Mouse (Mus musculus): ENCODE results near the gene Mtor.

Gene Mtor

GRCm38 (mm10) chr4:148448179-148448852, at the start of gene Mtor:
Gene Mtor (plus strand): TSS chr4:148448611.
- peak; percentile 99 for DNase-seq (ENCODE audit: low read depth, low spot score)

GRCm38 (mm10) chr4:148399437-148400094, 48.8 kb upstream of the Mtor start:
- no peak for DNase-seq (ENCODE audit: low read depth, low spot score)

- no peak for DNase-seq (ENCODE audit: low read depth, low spot score)
Observed at GRCm38 (mm10) chr4:148403402-148403801, 45.0 kb upstream of the Mtor start.

GRCm38 (mm10) chr4:148404748-148405147, 43.7 kb upstream of the Mtor start:
- DNase-seq (ENCODE audit: low read depth, low spot score), result no peak

- DNase-seq (ENCODE audit: low read depth, low spot score), result no peak
Observed at GRCm38 (mm10) chr4:148405255-148405788, 43.1 kb upstream of the Mtor start.

- no peak for DNase-seq (ENCODE audit: low read depth, low spot score)
Observed at GRCm38 (mm10) chr4:148408256-148408975, 40.0 kb upstream of the Mtor start.

- peak; percentile 17 for DNase-seq (ENCODE audit: low read depth, low spot score)
Observed at GRCm38 (mm10) chr4:148415575-148415974, 32.8 kb upstream of the Mtor start.

- DNase-seq (ENCODE audit: low read depth, low spot score), result no peak
Observed at GRCm38 (mm10) chr4:148417074-148417526, 31.3 kb upstream of the Mtor start.

- no peak for DNase-seq (ENCODE audit: low read depth, low spot score)
Observed at GRCm38 (mm10) chr4:148417559-148417958, 30.9 kb upstream of the Mtor start.

- DNase-seq (ENCODE audit: low read depth, low spot score), result no peak
Observed at GRCm38 (mm10) chr4:148426950-148427850, 21.2 kb upstream of the Mtor start.

- no peak for DNase-seq (ENCODE audit: low read depth, low spot score)
Observed at GRCm38 (mm10) chr4:148428544-148428943, 19.9 kb upstream of the Mtor start.

GRCm38 (mm10) chr4:148429121-148429520, 19.3 kb upstream of the Mtor start:
- DNase-seq (ENCODE audit: low read depth, low spot score), result no peak

- DNase-seq (ENCODE audit: low read depth, low spot score), result no peak
Observed at GRCm38 (mm10) chr4:148429686-148430085, 18.7 kb upstream of the Mtor start.

- no peak for DNase-seq (ENCODE audit: low read depth, low spot score)
Observed at GRCm38 (mm10) chr4:148430880-148431519, 17.4 kb upstream of the Mtor start.

- no peak for DNase-seq (ENCODE audit: low read depth, low spot score)
Observed at GRCm38 (mm10) chr4:148432488-148432887, 15.9 kb upstream of the Mtor start.

GRCm38 (mm10) chr4:148433336-148433735, 15.1 kb upstream of the Mtor start:
- no peak for DNase-seq (ENCODE audit: low read depth, low spot score)

- no peak for DNase-seq (ENCODE audit: low read depth, low spot score)
Observed at GRCm38 (mm10) chr4:148433813-148434212, 14.6 kb upstream of the Mtor start.

- no peak for DNase-seq (ENCODE audit: low read depth, low spot score)
Observed at GRCm38 (mm10) chr4:148434554-148434953, 13.9 kb upstream of the Mtor start.

- DNase-seq (ENCODE audit: low read depth, low spot score), result no peak
Observed at GRCm38 (mm10) chr4:148435106-148435505, 13.3 kb upstream of the Mtor start.

- no peak for DNase-seq (ENCODE audit: low read depth, low spot score)
Observed at GRCm38 (mm10) chr4:148435657-148436330, 12.6 kb upstream of the Mtor start.
